Mouse (Mus musculus) inflammation-experienced regulatory T-cells, adult 6 months (primary cell): ENCODE measurements at regions not wholly inside any gene's neighbourhood (a gene's known extent, or its start where the extent isn't known, plus 50 kb on each side); places are given as distances from the start of the nearest gene placed in this dataset.

Experiments used
- ATAC-seq: one replicate; pipeline ENCODE4 v1.8.0; 2017

DNA sequence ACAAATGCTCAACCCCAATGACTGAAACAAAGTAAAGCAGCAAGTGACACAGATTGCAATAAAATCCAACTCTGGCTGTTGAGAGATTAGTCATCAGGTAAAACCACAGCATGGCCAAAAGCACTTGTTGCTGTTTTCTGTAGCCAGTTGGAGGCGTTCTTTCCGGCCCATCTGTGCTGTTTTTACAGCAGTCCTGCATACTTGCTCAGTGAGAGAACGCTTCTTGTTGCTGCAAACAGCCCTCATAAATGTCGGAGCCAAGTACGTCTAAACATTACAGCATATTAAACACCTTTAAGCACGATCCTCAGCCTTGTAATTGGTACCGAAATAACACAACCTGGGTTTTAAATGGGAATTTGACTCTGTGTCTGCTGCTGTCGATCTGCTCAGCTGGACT, 65.6 kb upstream of the Hs3st3a1 start:
- no peak for ATAC-seq

DNA sequence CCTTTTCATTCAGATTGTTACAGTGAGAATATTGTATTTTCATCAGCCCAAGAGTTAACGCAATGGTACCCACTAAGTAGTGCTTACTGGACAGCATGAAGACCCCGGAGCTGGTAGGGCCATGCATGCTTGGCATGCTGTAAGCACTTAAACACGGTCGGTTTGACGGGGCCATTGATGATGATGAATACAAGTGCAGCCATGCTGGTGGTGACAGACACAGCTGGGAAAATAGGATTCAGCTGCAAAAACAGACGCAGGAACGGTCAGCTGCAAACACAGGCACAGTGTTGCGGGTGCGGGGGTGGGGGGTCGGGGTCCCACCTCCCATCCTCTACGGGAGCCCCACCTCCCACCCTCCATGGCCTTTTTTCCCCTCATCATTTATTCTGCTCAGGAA, 99.7 kb upstream of the Hs3st3a1 start:
- ATAC-seq = no peak

DNA sequence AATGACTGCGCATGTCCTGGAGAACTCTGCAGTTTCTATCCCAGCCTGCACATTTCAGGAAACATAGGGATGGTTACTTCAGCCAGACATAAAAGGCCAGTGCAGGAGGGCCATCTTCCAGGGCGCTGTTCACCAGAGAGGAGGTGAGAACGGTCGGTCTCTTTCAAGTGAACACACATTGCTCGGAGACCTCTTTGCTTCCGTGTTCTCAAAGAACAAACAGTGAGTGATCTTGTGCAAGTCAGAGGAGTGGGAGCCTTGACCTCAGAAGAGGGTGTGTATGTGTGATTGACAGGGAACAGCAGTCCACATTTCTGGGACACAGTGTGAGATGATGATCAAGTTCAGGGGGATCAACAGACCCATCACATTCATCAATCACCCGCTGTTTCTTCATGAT, 102.7 kb upstream of the Hs3st3a1 start:
- ATAC-seq = no peak

DNA sequence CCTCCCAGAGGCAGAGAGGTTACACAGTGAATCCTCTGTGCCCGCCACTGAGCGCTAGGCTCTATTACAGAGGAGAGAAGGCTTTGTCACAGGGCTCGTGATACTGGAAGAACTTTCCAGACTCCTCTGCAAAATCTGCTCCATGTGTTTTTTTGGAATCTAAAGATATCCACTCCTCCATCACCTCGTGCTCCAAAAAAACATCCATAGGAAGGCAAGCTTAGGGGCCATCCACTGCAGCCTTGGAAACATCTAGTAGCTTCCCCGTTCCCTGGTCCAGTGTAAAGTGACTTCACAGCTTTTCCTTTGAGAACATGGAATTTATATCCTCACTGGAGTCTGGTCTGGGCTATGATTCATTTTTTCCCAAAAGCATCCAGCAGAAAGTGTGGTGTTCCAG, 103.3 kb upstream of the Hs3st3a1 start:
- no peak for ATAC-seq

DNA sequence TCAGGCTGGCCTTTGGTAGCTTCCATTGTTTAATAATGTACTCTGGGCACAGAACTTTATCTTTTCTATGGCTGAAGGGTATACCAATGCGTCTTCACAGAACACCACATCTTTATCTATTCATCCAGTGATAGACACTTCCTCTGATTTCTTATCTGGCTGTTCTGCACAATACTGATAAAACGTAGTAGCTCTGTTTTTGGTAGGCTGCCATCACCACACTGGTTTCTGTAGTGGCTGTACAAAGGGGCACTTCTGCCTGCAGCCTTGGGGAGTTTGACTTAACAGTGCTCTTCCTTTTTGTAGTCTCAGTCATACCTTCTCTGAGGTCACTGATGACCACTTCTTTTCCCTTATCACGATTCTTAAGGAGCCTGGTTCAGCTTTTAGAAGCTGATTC, 106.0 kb upstream of the Hs3st3a1 start:
- no peak for ATAC-seq

DNA sequence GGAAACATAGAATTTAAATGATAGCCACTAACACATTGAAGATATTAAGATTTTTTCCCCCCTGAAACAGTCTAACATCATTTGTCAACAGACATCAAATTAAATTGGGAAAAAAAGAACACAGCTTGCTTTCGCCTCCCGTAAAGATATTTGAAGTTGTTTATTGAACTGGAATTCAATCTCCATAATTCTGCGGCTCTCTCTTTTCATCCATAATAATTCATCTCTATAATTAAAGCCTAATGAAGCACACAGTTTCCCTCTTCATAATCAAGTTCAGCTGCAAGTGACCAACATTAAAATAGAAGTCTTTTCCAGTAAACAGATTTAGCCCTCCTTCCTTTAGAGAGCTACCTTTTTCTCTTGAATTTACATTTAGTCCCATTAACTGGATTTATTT, 107.4 kb upstream of the Hs3st3a1 start:
- ATAC-seq = no peak

DNA sequence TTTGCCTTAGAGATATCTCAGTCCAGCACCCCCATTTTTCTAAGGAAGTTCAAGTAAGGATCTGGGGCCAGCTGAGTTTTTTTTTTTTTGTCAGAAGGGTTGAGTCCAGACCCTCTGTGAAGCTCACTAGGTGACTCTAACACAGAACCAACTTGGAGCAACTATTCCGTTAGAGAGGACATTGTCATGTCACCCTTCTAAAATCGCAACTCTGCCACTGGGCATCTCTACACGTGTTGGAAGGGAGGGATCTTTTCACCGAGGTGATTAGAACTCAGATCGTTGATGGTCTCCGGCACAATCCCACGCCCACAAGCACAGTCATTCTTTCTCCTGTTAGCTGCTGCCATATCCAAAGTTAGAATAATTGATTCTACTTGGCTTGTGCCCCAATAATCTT, 108.5 kb upstream of the Hs3st3a1 start:
- ATAC-seq = no peak

DNA sequence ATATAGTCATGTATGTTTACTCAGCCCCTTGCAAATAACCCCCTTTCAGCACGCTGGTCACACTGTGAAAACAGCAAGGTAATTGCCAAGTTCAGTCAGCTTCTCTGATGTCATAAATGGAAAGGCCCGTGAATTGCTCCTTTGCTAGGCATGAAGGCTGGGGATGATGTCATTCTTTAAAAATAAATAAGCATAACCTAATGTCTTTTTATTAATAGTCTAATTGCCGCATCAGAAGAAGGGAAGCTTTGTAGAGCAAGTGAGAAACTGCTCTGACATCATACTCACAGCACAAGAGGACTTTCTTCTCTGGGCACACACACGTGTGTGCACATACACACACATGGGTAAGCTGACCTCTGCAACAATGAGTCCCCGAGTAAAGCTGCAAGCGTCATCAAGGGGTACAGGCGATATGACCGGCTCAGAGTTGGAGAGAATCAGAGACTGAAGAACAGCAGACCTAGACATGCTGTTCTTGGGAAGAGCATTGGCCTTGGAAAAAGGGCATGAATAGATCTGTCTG, 113.2 kb upstream of the Hs3st3a1 start:
- no peak for ATAC-seq

DNA sequence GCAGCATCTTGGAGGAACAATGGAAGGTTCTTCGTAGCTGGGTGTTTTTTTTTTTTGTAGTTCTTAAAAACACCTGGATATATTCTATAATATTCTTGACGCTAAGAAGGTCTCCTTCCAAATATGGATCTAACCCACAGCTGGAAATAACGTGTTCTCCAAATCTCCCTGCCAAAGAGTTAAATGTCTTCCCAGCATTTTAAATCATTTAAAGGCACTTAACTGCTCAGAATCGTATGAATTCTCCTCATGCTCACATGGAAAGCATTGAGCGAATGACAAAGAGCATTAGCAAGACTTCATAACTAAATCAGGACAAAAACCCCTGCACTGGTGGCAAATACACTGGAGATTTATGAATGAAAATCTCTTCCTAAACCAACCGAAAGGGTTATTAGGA, 117.7 kb upstream of the Hs3st3a1 start:
- no peak for ATAC-seq

DNA sequence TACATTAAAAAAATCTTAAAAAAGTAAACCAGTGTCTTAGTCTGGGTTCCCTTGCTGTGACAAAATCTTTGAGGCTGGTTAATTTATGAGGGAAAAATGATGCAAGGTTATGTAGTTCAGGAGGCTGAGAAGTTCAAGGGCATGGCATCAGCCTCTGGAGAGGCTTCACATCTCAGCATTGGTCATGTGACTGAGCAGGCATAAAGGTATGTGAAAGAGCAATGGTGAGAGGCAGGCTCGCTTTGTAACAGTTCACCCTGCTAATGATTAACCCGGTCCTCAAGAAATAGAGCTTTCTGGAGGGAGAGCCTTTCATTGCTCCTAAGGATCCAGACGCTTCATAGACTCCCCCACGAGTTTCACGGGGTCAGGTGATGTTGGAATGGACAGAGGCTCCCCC, 120.1 kb upstream of the Hs3st3a1 start:
- ATAC-seq = no peak

DNA sequence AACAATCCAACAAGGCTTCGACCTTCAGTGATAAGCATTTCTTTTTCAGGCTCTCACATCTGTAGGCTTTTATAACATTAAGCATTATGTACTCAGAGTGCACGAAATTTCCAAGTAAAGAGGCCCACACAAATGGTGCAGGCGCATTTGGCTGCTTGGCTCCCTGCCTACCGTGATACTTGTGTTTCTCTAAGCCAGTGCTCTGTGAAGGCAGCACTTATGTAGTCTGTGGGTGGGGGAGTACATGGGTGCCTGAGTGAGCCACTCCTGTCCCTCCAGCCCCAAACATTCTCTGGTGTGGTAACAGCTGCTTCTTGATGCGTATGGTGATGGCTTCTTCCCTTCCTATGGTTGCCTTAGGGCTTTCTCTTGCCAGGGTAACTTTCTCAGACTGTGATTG, 121.9 kb upstream of the Hs3st3a1 start:
- no peak for ATAC-seq

DNA sequence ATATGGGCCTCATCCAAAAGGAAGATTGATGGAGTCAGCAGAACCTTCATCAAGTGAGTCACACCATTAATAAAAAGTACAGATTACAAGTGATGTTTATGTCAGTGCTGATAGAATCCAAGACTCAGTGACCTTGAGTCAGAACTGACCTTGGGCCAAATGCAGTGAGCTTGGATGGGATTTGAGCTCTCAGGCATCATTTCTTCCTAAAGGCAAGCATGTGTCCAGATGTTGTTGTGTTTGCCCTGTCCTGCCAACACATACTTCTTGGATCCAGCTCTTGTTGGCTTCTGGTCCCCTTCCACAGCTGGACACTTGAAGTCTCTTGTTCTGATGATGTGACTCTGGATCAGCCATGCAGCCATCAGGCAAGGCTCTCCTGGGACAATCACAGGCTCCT, 125.3 kb upstream of the Hs3st3a1 start:
- ATAC-seq = no peak

DNA sequence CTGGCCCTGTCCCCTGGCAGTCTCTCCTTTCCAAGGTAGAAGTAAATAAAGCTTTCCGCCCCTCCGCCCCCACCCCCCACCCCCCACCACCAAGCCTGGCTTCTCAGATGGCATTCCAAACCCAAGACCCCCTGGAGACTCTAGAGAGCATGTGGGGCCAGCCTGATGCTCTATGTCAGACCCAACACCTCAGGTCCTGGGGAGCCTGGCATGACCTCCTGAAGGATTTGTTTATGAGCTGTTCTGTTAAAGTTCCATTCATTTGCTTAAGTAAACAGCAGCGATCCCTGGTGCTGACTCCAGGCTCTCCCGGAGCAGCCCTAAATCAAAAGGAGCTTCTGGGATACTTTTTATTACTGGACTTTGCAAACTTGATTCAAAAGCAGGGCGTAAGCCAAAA, 137.3 kb upstream of the Hs3st3a1 start:
- ATAC-seq = no peak

DNA sequence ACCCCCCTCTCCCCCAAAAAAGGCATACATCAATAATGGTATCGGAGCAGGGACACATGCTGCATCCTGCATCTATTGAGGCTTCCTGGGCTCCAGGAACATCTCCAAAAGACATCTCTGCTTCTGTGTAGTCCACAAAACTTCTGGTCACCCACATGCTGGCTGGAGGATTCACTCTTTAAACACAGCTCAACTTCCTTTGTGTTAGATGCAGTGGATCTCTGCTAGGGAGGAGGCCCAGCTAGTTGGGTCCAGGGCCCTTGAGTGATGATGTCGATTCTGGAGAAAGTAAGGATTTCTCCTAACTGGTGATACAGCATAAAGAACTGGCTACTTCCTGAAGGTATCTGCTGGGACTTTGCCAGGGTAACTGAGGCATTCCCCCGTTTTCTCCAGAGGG, 146.9 kb upstream of the Hs3st3a1 start:
- ATAC-seq = no peak

DNA sequence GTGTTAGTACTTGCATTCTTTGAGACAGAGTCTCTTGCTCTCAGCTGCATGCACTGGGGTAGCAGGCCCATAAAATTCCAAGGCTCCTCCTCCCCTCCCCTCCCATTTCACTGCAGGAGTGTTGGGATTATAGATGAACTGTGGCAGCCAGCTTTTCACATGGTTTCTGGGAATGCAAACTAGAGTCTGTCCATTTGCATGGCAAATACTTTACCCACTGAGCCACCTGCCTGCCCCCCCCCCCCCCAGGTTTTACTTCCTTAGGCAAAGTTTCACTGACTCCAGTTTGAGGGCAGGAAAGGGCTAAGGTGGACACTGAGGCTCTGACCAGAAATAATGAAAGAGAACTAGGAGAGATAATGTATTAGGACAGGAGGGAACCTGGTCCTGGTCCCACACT, 147.6 kb upstream of the Hs3st3a1 start:
- ATAC-seq = no peak

DNA sequence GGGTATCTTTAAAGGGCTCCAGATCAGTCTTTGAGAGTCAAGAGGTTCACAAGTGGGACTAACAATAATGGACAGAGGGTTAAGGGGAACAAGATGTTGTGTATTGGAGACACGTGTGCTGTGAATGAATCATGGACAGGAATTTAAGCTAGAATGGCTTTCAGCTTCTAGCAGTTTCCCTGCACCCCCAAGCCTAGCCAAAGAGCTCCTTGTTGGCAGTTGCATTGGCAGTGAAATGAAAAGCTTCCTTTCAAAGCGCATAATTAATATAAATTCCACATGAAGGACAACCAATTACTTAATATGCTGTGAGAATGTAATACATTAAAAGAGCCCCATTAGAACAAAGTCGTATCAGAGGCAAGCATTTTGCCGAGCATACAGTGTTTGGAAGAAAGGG, 153.4 kb upstream of the Hs3st3a1 start:
- no peak for ATAC-seq

DNA sequence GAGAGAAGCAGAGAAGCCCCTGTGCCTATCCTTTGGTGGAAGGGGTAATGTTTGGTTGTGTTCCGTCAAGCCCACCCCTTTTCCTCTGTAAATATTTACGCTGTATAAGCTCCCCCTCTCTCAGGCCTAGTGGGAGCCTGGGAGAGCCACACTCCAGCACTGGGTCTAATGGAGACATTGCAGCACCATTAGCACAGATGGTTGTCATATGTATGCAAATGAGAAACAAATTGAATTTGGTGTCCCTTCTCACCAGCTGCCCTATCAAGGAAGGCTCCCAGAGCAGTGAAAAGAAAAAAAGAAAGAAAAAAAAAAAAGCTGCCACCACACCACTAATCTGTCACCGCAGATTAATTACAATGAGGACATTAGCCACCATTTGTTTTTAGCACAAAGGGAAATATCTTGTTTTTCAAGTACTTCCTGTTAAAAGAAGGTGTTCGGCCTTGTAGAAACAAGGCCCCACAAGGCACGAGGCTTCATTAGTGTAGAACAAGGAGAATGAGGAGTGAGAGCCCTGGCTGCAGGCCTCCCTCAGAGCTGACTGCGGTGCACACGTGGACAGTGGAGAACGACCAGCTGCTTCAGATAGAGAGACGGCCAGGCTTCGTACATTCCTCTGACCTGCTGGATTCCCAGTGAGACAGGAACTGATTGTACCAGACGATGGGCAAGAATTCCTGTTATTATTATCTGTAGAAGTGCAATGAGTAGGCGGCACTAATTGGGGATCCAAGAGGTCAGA, 156.7 kb upstream of the Hs3st3a1 start:
- ATAC-seq = no peak

DNA sequence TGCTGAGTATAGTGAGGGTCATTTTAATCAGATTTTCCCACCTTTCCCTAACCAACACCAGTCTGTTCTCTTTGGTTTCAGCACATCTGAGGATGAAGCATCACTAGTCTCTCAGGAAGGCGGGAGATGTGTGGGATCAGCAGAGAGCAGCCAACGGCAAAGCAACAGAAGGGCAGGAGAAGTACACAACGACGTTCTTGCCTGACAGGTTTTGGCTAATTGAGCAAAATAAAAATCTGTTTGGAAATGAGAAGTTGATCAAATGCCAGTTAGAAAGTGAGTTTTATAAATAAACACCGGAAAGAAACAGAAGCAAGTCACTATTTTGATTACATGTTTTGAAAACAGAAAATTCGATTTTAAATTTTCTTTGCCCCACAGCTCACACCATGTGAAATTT, 161.4 kb upstream of the Hs3st3a1 start:
- no peak for ATAC-seq

DNA sequence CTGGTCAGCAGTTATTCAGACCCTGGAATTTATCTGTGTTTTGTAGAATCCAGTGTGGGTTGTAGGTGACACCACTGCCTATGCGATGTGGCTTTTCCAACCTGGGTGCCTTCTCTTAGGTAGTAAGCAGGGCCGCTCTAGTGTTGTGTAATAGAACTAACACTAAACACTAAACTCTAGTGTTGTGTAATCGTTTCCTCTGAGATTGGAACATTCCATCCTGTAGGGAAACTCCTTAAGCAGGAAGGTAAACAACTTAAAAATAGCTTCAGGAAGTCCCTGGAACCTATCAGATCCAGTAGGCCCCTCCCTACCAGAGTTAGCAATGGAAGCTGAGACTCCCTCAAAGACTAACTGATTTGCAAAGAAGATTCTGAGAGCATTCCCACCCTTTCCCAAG, 161.9 kb upstream of the Hs3st3a1 start:
- ATAC-seq = no peak

DNA sequence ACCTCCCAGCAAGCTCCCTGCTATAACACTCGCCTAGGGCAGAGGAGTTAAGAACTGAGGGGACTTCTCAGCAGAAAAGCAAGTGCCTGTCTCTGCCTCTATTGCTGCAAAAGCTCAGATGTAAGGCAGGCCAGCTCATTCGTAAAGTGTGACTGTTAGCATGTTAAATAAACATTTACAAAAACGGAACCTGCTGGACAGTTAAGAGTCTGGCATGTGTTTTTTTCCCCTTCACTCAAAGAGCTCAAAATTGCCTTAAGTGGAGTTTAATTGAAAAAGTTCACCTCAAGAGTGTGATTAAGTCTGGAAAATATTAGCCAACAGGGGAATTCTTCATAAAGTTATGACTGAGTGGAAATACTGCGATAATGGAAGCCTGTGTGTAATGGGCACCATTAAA, 167.0 kb upstream of the Hs3st3a1 start:
- ATAC-seq = no peak

DNA sequence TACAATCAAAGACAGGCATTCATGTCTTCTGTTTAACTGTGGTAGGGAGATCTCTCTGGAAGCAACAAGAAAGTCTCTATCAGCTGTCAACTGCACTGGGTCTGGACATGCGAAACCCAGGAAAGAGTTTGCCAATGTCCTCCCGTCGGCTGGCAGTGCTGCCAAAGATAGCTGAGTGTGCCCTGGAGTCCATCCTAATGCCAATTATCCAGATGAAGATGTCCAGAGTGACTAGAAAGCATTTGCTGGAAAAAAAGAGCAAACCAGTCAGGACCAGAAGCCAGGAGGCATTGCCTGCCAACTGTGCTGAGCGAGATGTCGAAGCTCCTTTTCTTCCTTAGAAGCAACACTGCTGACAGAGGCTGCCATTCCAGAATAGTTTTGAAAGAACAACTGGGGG, 167.6 kb upstream of the Hs3st3a1 start:
- no peak for ATAC-seq

DNA sequence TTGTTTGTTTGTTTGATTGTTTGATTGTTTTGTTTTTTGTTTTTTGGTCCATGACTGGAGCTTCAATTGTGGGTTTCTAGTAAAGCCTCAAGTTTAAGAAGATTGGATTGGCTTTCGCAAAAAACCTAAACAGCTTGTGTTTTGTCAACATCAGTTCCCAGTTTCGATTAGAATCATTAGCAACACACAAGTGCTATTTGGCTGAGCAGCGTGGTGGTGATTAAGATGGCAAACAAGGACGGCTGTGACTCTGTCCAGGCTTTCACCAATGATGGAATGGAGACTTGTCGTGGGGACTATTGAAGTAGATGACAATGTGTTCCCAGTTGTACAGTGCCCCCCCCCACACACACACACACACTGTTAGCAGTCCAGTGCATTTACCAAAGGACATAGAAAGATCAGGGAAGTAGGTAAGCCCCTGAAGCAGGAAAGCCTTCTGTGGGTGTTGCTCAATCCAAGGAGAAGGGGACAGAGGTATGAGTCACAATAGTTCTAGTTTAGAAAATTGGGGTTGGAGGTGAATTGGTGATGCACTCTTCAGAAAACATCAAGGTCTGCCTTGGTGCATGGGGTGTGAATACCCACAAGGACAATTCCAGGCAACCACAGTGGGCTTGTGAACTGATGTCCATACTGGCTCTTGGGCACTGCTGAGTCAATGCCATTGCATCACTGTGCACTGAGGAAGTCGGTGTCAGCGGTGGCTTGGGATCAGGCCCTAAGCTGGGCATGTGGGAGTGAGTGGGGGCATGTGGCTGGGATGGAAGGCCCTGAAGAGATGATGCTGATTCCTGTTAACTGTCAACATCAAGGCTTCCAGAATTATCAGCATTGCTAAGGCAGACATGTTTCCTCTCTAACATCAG, 174.5 kb upstream of the Cox10 start:
- no peak for ATAC-seq

DNA sequence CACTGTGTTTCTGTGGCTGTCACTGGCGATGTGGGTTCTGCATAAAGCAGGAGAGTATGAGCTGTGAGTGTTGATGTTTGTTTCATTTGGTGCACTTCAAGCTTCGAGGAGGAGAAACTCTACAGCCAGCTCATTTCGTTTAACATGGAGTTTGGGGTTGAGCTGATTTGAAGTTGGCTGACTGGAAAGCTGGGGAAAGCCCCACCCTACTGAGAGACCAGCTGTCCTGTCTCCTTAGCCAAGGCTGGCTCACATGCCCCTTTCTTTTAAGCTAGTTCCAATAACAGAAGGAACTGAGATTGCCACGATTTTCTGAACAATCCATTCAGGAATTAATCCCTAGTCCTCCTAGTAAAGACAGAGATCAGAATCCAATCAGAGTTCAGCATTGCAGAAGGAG, 157.6 kb upstream of the Cox10 start:
- ATAC-seq = no peak

DNA sequence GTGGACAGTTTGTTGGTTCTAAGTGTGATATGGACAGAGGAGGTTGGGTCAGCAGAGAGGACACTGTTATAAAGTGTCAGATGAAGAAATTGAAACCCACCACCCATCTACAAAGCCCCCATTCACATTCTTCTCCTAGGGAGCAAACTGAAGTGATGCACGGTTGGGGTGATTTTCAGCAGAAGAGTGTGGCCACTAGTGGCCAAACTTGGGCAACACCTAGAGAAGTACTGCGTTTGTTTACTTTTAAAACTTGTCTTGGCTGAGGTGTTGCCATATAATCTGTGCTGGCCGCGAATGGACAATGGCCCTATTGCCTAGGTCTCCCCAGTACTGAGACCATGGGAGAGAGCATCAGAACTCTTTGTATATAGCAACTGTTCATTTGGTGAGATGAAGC, 150.8 kb upstream of the Cox10 start:
- ATAC-seq = no peak
